Mouse (Mus musculus) erythroblast, embryonic 14.5 days (primary cell): ENCODE data around the gene Gm29776.

ENCODE experiments used
- GATA1 ChIP-seq: IDR thresholded peaks from 2 replicates; pipeline ENCODE4 v1.6.1; 2012; ENCODE audit warnings: low read length, inconsistent platforms, mixed read lengths
- TAL1 ChIP-seq: IDR thresholded peaks from 3 replicates; pipeline ENCODE4 v1.6.1; 2012; ENCODE audit warnings: low read length, inconsistent platforms, mixed read lengths

- no peak for TF ChIP-seq GATA1
- TF ChIP-seq TAL1 = no peak
Observed at GRCm38 (mm10) chr14:54660009-54660408, 38.6 kb downstream of the Gm29776 start.
